Mouse (Mus musculus) testis, adult 2 months (tissue): ENCODE data around the gene Zfp1.

Experiments
- CTCF ChIP-seq: fragments of 200-500 bp; IDR thresholded peaks from 2 replicates; pipeline ENCODE4 v1.5.1; 2012; ENCODE audit warnings: low read depth, mild to moderate bottlenecking, inconsistent platforms, low read length, moderate library complexity; ENCODE audit not compliant: control insufficient read depth, insufficient read depth, insufficient replicate concordance
- POLR2A ChIP-seq: fragments of 200-500 bp; IDR thresholded peaks from 2 replicates; pipeline ENCODE4 v1.6.1; 2012; ENCODE audit warnings: low read depth, mild to moderate bottlenecking, inconsistent platforms, low read length, moderate library complexity; ENCODE audit not compliant: control insufficient read depth

GRCm38 (mm10) chr8:111638086-111638485 is 5.1 kb upstream of the Zfp1 start:
- TF ChIP-seq CTCF (no peak), POLR2A (no peak)
